Mouse (Mus musculus) heart, adult 9 months (tissue): ENCODE results near the gene Adam1b.
"Not testable (repeated sequence)": the region's sequence is repeated elsewhere in the genome, so short reads cannot be mapped to it uniquely, and the experiment has no call there.

Experiments
- DNase-seq, 2 experiments: peaks; one replicate each; pipeline ENCODE4 v3.0.0; 2022; ENCODE audit warnings: low spot score in 2 of 2

The Adam1b gene

DNA sequence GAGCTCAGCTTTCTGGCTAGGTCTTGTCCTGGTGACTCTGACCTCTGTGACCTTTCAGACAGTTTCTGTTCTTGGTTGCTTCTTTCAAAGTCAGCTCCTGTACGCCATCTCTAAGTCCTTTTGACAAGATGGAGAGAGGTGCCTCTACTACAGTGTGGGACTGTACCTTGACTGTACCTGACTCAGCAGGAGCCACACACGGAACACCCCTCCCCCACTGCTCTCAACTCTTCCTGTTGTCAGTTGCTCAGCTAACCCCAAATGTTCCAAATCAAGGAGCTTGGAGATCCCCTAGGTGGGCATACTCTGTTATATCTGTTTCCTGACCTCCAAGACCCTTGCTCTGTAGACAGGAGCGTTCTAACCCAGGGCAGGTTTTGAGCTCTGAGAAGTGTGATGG, at the start of gene Adam1b:
Adam1b (minus strand) TSS at position 205 of the 400 bp plus-strand sequence.
- no peak for DNase-seq

DNA sequence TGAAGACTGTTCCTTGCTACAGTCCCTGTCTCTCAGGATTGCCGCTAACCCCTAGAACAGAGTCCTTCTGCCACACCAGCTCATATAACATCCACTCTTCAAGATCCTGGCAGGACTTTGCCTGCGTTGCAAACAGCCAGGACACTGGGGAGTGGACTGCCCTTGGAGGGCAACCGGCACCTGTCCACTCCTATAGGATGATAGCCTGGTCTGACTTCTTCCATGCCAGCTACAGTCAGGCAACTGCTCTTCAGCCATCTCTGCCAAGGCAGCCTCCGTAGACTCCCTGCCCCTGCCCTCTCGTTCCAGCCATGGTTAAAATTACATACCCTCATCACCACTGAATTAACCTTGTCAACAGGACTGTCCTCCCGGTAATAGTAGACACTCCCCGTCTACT, 46.0 kb upstream of the Adam1b start:
- no peak for DNase-seq

DNA sequence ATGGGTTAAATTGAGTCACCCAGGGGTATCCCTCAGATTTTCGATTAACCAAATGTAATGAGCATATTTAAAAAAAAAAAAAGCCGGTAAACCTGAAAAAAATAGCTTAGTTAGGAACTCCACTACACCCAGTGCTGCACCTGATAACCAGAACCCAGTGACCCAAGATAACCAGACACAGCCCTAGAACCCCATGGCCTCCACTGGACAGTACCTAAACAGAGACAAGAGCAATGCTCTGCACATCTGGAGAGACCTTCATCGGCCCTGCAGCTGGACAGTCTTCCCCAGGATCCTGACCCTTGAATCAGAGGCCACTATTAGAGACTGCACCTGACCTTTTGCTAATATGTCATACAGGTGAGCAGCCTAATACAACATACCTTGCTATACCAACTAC, 43.8 kb upstream of the Adam1b start:
- DNase-seq, result no peak

DNA sequence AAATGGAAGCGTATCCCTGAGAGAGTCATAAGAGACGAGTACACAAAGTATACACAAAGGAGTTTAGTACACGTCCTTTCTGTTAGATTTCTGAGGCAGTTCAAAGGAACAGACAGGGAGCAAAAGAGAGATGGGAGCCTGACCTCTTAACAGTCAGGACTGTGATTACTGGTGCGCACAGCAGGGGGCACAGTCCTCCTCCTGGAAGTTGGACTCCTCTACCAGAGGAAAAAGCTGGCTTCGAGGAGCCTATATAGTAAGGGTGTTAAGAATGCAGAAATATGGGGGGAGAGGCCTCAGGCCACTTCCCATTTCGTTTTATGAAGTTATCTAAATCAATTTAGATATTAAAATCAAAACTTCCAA, 43.3 kb upstream of the Adam1b start:
- DNase-seq, result peak in 1 of 2 experiments; percentile 28

DNA sequence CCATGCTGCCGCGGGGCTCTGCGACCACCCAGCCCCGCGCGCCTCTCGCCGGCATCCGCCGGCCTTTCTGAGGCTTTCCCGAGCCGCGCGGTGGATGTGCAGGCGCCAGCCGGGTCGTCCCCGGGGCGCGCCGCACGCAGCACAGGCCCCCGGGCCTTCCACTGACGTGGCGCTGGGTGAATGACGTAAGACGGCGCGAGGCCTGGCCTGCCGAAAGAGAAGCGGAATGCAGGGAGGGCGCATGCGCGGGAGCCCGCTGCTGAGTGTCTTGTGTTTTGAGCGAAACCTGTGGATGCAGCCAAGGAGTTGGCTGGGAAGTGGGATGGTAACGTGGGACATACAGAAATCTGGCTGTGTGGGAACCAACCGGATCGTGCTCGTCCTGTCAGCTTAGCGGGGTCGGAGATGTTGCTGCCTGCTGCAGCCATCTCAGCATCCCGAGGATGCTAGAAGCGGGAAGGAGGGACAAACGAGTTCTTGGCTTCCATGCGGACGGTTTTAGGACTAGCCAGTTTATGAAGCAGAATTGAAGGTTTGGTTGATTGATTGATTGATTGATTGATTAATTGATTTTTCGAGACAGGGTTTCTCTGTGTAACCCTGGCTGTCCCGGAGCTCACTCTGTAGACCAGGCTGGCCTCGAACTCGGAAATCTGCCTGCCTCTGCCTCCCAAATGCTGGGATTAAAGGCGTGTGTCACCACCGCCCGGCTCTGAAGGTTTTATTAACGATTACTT, 42.7 kb upstream of the Adam1b start, which contains the start of gene Mapkapk5:
Mapkapk5 (minus strand) TSS at position 113 of the 737 bp plus-strand sequence.
- peak; percentile 91 to 95 for DNase-seq

DNA sequence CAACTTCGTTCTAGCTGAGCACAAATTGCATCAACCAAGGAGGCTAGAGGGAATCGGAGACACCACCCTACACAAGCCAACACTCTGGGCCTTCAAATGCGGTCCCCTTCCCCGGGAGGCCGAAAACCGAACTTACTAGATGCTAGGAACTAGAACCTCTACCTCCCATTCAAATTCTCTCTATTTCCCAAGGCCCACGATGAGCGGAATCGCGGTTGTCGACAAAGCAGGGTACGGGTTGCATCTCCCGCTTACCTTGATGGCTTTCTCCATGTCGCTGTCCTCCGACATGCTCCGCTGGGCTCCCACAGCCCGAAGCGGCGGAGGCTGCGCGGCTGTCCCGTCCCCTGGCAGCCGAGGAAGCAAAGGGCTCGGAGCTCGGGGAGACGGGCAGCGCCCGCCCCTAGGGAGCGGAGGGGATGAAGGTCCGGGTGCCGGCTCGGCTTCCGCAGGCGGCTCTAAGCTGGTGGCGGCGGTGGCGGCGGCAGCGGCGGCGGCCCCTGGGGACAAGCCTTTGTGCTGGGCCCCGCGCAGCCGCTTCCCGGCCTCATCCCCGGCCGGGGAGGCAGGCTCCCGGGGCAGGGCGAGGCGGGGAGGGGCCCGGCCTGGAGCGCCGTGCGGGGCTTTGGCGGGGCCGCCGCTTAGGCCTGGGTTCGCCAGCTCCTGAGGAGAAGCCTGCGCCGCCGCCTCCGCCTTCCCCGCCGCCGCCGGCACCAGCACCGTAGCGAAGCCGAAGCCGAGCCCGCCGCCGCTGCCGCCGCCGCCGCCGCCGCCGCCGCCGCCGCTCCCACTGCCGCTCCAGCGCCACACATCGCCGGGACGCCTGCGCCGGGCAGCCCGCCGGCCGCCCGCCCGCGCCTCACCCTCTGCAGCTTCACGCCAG, 41.9 kb upstream of the Adam1b start, which contains the start of the genes Adam1a and Gm42878:
Adam1a (minus strand) TSS at position 573 of the 883 bp plus-strand sequence.
Gm42878 (minus strand) TSS at position 573 of the 883 bp plus-strand sequence.
- DNase-seq, result peak in 1 of 2 experiments; percentile 24

DNA sequence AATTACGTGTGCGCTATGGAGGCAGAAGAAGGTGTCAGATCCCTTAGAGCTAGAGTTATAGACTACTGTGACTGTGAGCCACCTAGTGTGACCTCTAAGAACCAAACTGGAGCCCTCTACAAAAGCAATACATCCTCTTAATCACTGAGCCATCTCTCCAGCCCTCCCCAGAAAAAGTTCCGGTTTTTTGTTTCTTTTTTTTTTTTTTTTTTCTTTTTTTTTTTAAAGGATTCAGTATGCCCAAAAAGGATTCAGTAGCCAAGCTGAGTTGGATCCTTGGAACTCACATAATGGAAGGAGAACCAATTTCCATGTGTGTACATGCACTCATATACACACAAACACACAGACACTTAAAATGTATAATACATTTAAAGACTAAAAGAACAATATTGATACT, 40.1 kb upstream of the Adam1b start:
- DNase-seq, result no peak

DNA sequence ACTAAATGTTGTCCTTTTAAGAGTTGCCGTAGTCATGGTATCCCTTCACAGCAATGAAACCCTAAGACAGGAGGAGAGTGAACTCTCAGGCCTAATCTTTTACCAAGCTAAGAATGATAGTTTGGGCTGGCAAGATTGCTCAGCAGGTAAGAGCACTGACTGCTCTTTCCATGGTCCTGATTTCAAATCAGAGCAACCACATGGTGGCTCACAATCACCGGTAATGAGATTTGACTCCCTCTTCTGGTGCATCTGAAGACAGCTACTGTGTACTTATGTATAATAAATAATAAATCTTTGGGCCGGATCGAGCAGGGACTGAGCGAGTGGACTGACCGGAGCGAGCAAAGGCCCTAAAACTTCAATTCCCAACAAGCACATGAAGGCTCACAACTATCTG, 38.0 kb upstream of the Adam1b start:
- DNase-seq, result no peak

DNA sequence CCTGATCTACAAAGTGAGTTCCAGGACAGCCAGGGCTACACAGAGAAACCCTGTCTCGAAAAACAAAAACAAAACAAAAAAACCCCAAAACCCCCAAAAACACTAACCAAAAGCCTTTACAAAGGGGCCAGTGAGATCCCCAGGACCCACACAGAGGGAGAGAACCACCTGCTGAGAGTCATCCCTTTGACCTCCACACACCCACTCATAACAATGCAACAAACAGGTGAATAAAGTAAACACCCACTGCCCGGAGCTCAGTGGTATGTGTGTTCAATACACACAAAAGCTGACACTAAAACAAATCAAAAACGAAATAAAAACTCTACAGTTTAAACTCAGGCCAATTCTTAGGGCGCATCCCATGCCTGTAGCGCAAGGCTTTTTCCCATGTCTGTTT, 36.8 kb upstream of the Adam1b start:
- no peak for DNase-seq

DNA sequence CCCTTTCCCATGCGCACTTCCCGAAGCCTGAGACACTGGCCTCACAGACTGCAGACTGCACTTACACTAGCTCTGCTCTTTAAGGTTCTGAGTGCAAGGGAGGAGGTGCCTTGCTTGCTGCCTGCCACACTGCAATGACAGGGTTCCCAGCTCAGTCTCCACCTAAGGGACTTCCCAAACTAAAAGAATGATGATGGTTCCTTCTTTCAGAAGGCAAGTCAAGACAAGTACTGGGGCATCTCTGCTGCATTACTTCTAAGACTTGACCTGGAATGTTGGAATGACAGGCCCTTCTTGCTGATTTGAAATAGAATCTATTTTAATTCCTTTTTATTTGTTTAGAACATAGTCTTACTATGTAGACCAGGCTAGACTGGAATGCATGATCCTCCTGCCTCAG, 34.4 kb upstream of the Adam1b start:
- DNase-seq, result no peak

DNA sequence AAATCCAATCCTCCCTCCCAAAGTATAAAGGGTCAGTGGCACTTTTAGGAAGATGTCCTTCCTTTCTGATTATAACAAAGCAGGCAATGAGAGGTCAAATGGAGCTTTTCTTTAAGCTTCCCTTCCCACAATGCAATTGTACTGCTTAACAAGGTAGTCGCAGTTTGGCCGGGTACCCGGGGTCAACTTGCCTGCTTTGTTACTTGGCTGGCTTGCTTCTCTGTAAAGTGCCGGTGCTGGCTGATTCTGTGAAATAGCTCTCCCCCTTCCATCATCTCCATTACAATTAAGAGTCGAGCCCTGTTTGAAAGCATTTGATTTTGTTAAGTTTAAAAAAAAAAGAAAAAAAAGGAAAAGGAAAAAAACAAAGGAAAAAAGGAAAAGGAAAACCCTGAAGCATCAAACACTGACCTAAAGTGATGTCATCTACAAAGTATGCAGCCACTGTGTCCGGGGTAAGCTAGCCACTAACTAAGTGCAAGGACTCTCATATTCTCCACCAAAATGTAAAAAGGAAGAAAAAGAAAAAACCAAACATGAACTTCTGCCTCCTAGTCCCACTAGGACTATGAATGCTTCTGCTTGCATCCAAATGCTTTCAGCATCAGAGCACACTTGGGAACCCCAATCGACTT, 33.8 kb upstream of the Adam1b start:
- no peak for DNase-seq

DNA sequence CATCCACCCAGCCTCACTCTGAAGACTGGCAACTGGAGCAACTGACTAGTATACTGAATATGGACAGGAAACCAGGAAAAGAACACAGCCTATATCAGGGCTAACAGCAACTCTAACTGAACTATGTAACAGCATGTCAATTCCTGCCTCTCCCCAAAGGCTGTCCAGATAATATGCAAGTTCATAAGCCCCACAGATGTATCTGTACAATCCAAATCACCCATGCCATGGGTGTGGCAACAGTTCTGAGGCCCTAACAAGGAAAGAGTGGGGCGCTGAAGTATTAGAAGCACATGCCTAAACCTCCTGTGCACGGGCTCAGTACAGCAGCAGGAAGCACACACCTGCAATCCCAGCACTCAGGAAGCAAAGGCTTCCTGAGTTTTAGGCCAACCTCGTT, 31.9 kb upstream of the Adam1b start:
- DNase-seq, result no peak

DNA sequence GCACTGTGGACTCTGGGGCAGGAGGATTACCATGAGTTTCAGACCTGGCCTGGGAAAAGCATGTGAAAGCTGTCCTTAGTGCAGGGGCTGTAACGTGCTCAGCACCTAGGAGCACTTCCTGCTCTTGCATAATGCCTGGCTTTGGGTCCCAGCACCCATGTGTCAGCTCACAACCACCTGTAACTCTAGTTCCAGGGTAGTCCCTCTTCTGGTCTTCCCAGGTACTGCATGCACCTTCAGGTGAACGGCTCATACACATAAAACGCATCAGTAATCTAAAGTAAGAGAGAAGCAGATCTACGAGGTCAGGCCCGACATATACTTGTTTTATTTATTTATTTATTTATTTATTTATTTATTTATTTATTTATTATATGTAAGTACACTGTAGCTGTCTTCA, 31.3 kb upstream of the Adam1b start:
- no peak for DNase-seq

DNA sequence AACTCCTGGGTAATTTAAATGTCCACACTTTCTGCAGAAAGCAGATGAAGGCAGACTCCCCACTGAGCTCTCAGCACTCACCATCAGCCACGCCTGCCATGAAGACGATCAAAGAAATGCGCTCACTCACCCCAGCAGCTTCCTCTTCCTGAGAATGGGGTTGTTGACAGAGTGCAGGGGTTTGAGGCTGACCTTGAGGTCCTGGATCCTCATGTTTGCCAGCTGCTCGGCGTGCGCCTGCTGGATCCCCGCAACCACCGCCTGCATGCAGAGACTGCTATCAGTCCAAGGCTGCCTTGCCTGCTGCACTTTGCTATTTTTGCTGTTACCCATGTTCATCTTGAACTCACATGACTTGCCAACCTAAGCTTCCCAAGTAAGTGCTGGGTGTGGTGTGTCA, 23.7 kb upstream of the Adam1b start:
- DNase-seq, result peak; percentile 15 to 25

DNA sequence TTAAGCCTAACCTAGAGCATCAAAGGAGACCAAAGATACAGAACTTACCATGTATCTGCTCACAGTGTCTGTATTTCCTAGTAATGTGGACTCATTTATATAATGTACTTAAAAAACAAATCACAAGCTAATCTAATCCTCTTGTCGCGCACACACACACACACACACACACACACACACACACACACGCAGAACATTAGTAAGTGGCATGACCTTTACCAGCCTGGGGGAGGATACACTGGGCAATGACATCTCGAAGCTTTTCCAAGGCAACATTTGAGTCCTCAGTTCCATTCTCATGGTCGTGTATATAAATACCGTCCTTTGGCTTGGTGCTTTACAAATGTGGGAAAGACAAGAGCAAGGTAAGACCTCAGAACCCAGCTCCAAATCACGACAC, 23.3 kb upstream of the Adam1b start:
- no peak for DNase-seq

DNA sequence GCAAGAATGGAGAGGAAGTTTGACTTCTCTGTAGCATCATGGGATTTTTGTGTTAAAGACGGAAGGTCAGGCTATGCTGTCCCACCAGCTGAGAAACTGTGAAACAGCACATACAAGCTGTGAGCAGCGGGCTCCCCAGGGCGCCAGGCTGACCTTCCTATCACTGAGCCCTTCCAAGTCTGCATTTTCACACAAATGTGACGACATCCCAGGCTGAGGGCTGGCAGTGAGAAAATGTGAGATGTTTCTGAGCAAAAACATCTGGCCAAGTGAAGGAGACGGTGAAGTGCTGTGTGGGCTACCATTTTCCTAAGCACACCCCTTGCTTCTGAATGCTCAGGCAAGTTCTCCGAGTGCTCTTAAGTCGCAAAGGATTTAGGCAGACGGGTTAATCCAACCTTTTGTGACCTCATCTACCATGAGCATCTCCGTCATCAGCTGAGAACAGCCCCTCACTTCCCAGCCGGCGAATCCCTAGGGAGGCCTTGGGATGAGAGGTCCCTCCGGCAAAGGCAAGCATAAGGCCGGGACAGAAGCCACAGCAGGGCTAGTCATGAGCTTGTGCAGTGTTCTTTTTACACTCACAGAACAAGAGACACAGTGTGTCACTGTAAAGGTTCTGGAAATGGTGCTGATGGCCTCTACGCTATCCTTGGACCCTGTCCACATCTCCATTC, 22.7 kb upstream of the Adam1b start:
- DNase-seq, result peak in 1 of 2 experiments; percentile 17

DNA sequence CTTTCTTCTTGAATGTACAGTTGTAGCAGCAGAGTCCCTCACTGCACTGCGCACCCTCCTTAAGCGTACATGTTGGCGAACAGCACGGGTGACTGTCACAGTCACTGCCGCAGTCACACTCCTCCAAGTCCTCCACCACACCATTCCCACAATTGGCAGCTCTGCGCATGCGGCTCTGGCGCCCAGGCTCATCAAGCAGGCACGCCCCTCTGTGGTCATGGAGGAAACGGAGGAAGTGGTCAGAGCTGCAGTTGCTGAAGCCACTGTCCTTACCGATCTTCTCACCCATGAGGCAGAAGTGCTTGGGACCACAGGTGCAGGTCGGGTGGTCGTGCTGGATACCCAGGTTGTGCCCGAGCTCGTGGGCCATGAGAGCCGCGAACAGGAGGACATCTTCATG, 16.5 kb upstream of the Adam1b start:
- DNase-seq, result not testable (repeated sequence)

DNA sequence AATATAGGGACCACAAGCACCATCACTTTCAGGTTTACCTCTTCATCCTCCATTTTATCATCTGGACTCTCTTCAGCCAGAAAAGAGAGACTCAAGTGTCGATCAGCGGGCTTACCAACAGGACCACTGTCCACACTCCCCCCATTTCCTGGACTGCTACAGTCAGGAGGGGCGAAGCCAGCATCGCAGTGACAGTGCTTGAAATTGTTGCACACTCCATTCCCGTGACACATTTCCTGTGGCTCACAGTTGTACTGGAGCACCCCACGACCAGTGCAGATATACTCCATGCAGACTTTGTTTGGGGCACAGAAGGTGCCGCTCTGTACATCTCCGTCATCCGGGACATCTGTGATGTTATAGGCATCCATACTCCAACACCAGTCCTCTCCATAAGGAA, 15.7 kb upstream of the Adam1b start:
- DNase-seq, result no peak

DNA sequence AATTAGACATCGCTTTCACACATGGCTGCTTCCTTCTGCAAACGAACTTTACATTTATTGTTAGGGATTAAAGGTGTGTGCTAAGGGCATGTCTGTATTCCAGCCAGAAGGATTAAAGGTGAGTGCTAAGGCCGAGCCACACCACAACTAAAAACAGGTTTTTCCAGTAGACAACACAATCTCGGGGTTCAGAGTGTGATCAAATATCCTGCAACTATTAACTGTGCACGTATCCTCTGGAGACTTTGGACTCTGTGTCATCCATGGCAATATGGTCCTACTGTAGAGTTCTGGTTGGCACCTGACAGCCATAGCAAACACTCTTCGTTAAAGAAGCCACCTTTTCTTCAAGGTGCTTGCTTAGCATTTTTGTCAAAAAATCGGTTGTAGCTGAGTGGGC, 6.8 kb upstream of the Adam1b start:
- no peak for DNase-seq

DNA sequence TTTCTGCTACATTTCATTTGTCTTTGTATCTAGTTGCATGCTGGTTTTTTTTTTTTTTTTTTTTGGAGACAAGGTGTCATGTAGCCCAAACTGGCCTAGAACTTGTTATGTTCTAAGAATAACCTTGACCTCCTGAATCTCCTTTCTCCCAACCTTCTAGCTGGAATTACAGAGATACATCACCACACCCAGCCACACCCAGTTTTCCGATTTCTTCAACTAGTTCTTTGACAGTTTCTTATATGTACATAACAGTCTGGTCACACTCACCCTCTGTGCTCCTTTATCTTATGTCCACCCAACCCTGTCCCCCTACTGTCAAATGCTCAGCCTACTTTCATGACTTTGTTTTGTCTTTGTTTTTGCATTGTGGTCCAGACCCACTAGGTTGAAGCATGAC, 3.6 kb upstream of the Adam1b start:
- DNase-seq, result no peak

DNA sequence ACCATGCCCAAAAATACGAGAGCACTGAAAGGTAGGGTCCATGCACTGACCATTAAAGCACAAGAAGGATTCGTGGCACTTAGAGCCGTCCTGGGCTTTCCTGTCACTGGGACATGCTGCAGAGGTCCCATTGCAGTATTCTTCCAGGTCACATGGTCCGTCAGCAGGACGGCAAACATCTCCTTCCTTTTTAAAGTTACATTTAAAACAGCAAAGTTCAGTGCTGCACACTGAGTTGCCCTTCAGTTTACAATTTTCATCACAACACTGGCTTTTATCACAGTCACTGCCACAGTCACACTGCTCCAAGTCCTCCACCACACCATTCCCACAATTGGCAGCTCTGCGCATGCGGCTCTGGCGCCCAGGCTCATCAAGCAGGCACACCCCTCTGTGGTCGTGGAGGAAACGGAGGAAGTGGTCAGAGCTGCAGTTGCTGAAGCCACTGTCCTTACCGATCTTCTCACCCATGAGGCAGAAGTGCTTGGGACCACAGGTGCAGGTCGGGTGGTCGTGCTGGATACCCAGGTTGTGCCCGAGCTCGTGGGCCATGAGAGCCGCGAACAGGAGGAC, 1.7 kb downstream of the Adam1b start:
- not testable (repeated sequence) for DNase-seq
